ENCODE assay signal across 24 mouse cellular contexts in the genomic region with DNA sequence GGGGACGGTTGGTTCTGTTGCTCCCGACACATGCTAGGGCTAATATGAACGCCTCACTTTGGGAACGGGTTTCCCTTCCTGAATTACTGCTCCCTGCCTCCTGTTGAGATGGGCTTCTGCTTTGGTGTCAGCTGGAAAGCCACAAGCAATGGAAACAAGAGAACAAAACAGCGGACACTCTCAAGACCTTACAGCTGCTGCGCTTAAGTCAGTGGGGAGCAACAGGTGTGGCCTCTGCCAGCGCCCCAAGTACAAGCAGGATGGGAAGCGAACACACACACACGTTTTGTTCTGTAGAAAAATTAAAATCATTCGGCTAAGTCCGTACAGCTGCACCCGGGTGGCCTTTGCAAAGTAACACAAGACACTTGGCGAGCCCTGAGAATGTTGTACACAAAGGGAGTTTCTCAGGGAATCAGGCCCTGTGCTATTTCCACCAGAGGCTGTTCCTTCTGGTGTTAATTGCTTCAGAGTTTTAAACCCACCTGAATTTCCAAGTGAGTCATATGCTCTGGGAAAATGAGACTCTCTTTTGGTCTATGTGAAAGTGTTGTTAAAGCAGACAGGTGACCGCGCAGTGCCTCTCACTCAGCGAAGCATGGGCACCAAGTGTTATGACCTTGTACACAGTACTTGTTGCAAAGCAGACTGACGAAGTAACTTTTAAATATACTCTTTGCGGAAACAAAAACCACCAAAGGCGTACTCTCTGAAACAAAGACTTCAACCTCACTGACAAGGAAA. TPM values are rescaled to one million over a fixed set of nuclear protein-coding genes. Genes with fewer than 3 reads are reported as not detected.
DNase-seq lines count a peak whose midpoint lies in the region; ATAC-seq and TF ChIP-seq lines count a peak whose summit lies in the region.
"Had no signal": no experiment of that assay in that cellular context is flagged by ENCODE, and none has a peak within 500 bp of the region (broad histone marks: within the 10 kb centered on the region; RNA-seq: fewer than 3 reads in every experiment).

No protein-coding gene starts in this region.

- no peak for TF ChIP-seq CTCF in bone marrow, adult 2 months (IDR thresholded peaks at IDR 0.05; ENCODE audit: control insufficient read depth, insufficient read depth, low read length)

- H3K9ac ChIP-seq in limb, embryonic 11.5 days (ENCODE audit: low read length) = no peak overlapping the region
- H3K9ac ChIP-seq: forebrain, embryonic 12.5 days; heart, embryonic 13.5 days; liver, embryonic 15.5 days; stomach, embryonic 15.5 days had no signal

- no peak overlapping the region for H3K4me2 ChIP-seq in limb, embryonic 11.5 days (ENCODE audit: low read depth, severe bottlenecking)
- peak overlapping the region; percentile 28 for H3K4me2 ChIP-seq in myocyte (ENCODE audit: low read depth)
- H3K4me2 ChIP-seq: forebrain, embryonic 12.5 days; heart, embryonic 13.5 days; liver, embryonic 15.5 days; stomach, embryonic 15.5 days had no signal

- no peak overlapping the region for H3K4me3 ChIP-seq in limb, embryonic 11.5 days (ENCODE audit: low read depth, low read length)
- H3K4me3 ChIP-seq in limb, embryonic 10.5 days = no peak overlapping the region
- no peak overlapping the region for H3K4me3 ChIP-seq in bone marrow, adult 2 months (replicated peaks; ENCODE audit: control insufficient read depth, low read depth, low read length)
- H3K4me3 ChIP-seq in myocyte = no peak overlapping the region
- H3K4me3 ChIP-seq: forebrain, embryonic 12.5 days; heart, embryonic 13.5 days; liver, embryonic 15.5 days; stomach, embryonic 15.5 days had no signal

- H3K9me3 ChIP-seq in limb, embryonic 11.5 days (ENCODE audit: control insufficient read depth, low read length) = no peaks in the 10 kb centered on the region
- no peaks in the 10 kb centered on the region for H3K9me3 ChIP-seq in limb, embryonic 10.5 days (replicated peaks)
- H3K9me3 ChIP-seq: forebrain, embryonic 12.5 days; heart, embryonic 13.5 days; liver, embryonic 15.5 days; stomach, embryonic 15.5 days had no signal

- no peak overlapping the region for H3ac ChIP-seq in myocyte (ENCODE audit: control insufficient read depth, insufficient read length)

- ATAC-seq in limb, embryonic 11.5 days (ENCODE audit: insufficient number of reproducible peaks, low FRiP score, low TSS enrichment, low read depth) = 0 out of 2 replicates have a peak, but pooled peaks have one; percentile 26
- ATAC-seq: activated CD4-positive, CD25-positive, alpha-beta regulatory T cell, adult 4 months; hindbrain, postnatal 0 days; Patski had no signal

- TF ChIP-seq POLR2A in bone marrow, adult 2 months (IDR thresholded peaks at IDR 0.05; ENCODE audit: borderline replicate concordance, control insufficient read depth, low read depth, low read length) = no peak
- TF ChIP-seq POLR2A in myocyte (IDR thresholded peaks at IDR 0.05; ENCODE audit: insufficient read length, low read depth) = no peak

- no peaks in the 10 kb centered on the region for H3K79me2 ChIP-seq in myocyte (ENCODE audit: control insufficient read depth, insufficient read depth)

- H3K36me3 ChIP-seq in limb, embryonic 11.5 days (ENCODE audit: control insufficient read depth, insufficient read depth, low read length) = no peaks in the 10 kb centered on the region
- H3K36me3 ChIP-seq in limb, embryonic 10.5 days = no peaks in the 10 kb centered on the region
- no peaks in the 10 kb centered on the region for H3K36me3 ChIP-seq in myocyte (ENCODE audit: control insufficient read depth, insufficient read depth)
- H3K36me3 ChIP-seq: forebrain, embryonic 12.5 days; heart, embryonic 13.5 days; liver, embryonic 15.5 days; stomach, embryonic 15.5 days had no signal

- peaks cover 16% of the 10 kb centered on the region for H3K4me1 ChIP-seq in limb, embryonic 11.5 days (ENCODE audit: control insufficient read depth, insufficient read depth, low read length)
- H3K4me1 ChIP-seq in limb, embryonic 10.5 days = peaks cover 26% of the 10 kb centered on the region
- H3K4me1 ChIP-seq in bone marrow, adult 2 months (ENCODE audit: control insufficient read depth, insufficient read depth, low read length) = peaks cover 6% of the 10 kb centered on the region

- DNase-seq in limb, embryonic 11.5 days (ENCODE audit: low spot score) = no peak
- no peak for DNase-seq in limb, embryonic 10.5 days (ENCODE audit: low spot score)
- DNase-seq in thymus, postnatal 25 days = peak; percentile 66
- DNase-seq in kidney, adult 9 months = no peak
- no peak for DNase-seq in heart, adult 9 months (ENCODE audit: low spot score in 2 of 2)
- no peak for DNase-seq in cerebellum, postnatal 14 days
- DNase-seq: adrenal gland, postnatal 14 days; cerebellum, adult 9-10 months; gastrocnemius, postnatal 36 days; heart, postnatal 4 days; kidney, adult 2 months; kidney, postnatal 25 days; layer of hippocampus, adult 9-11 months; retina, postnatal 1 day; right cerebral cortex, postnatal 4 days had no signal

- no peaks in the 10 kb centered on the region for H3K27me3 ChIP-seq in limb, embryonic 11.5 days (ENCODE audit: control insufficient read depth, insufficient read depth, low read length)
- no peaks in the 10 kb centered on the region for H3K27me3 ChIP-seq in limb, embryonic 10.5 days (ENCODE audit: low read depth, poor library complexity, severe bottlenecking)
- no peaks in the 10 kb centered on the region for H3K27me3 ChIP-seq in myocyte (ENCODE audit: control insufficient read depth, insufficient read depth, insufficient read length)
- H3K27me3 ChIP-seq: heart, embryonic 13.5 days; liver, embryonic 15.5 days; Patski; stomach, embryonic 15.5 days had no signal

- 77% methylated on average over 19 of the region's 19 CpGs for WGBS in limb, embryonic 11.5 days
- 85% methylated on average over 19 of the region's 19 CpGs for WGBS in limb, embryonic 10.5 days
- WGBS in bone marrow, adult 2 months = 71% methylated on average over 19 of the region's 19 CpGs

- H3K27ac ChIP-seq in limb, embryonic 11.5 days (replicated peaks; ENCODE audit: low read depth, low read length) = no peak overlapping the region
- H3K27ac ChIP-seq in limb, embryonic 10.5 days = no peak overlapping the region
- H3K27ac ChIP-seq in bone marrow, adult 2 months (ENCODE audit: control insufficient read depth, insufficient read depth, low read depth, low read length, poor library complexity) = peak overlapping the region; percentile 73
- H3K27ac ChIP-seq: forebrain, embryonic 12.5 days; heart, embryonic 13.5 days; hindbrain, postnatal 0 days; liver, embryonic 15.5 days; stomach, embryonic 15.5 days had no signal

TF ChIP-seq in myocyte, 11 proteins besides CTCF, POLR2A, EP300 and RAD21:
- TF ChIP-seq REST (IDR thresholded peaks at IDR 0.05; ENCODE audit: insufficient read depth, insufficient read length) (no peak), MYOD1 (IDR thresholded peaks at IDR 0.05; ENCODE audit: control insufficient read depth in 1 of 3, insufficient read length in 2 of 3, low read depth in 2 of 3) (peak; percentile 92 to 98 (median 97)), CEBPB (IDR thresholded peaks at IDR 0.05; ENCODE audit: insufficient read depth, poor library complexity, severe bottlenecking) (no peak), TCF12 (IDR thresholded peaks at IDR 0.05; ENCODE audit: insufficient read depth, poor library complexity, severe bottlenecking) (peak; percentile 98), TCF3 (IDR thresholded peaks at IDR 0.05; ENCODE audit: insufficient read length, low read depth) (peak; percentile 94), E2F4 (IDR thresholded peaks at IDR 0.05; ENCODE audit: insufficient read depth) (no peak), MYOG (IDR thresholded peaks at IDR 0.05; ENCODE audit: control insufficient read depth in 1 of 3, insufficient read depth in 1 of 3, insufficient read length in 2 of 3, low read depth in 2 of 3) (peak; percentile 94 to 98 (median 94))

RNA-seq across cellular contexts. Expression of a gene that starts 35.7 kb away (rescaled TPM):
- 1.9 and 2.1 TPM in 2 replicates for polyA plus RNA-seq in limb, embryonic 11.5 days (2014; fragmentation: Nextera tagmentation; extraction: Ambion mirVana)
- polyA plus RNA-seq in limb, embryonic 10.5 days (2016; fragmentation: Nextera tagmentation; extraction: Ambion mirVana) = 1.4 and 1.6 TPM in 2 replicates
- polyA plus RNA-seq in bone marrow, adult 2 months (2011; ENCODE audit: insufficient read depth, insufficient read length, low replicate concordance, missing spikeins) = 2.4 and 3.2 TPM in 2 replicates
- 11.3 TPM for polyA plus RNA-seq in myocyte (2012; fragmentation: generic; extraction: Trizol)
